Mouse (Mus musculus) lung, postnatal 0 days (tissue): ENCODE data around the gene Ccl11. TPM values are rescaled to one million over a fixed set of nuclear protein-coding genes. Genes with fewer than 3 reads are reported as not detected.
A peak's percentile ranks its signal among the peaks of the same experiment; 100 is the strongest.

Experiments used
- ATAC-seq: fragments of 200-750 bp; cut with Nextera tagmentation; 2 replicates; pipeline ENCODE4 v1.8.0; 2017; ENCODE audit warnings: moderate library complexity
- DNase-seq: peaks from one replicate; pipeline ENCODE4 v3.0.0-alpha.2; 2016; ENCODE audit warnings: low spot score
- H3K27ac ChIP-seq: fragments of 300-500 bp; sonication (generic); 2 replicates; pipeline ENCODE4 v1.5.1; 2014; ENCODE audit warnings: antibody characterized with exemption, mild to moderate bottlenecking, low read length, mixed read lengths
- H3K27me3 ChIP-seq: fragments of 300-500 bp; sonication (generic); replicated peaks from 2 replicates; pipeline ENCODE4 v1.6.1; 2014; ENCODE audit warnings: low read length, mixed read lengths; ENCODE audit not compliant: insufficient read depth
- H3K36me3 ChIP-seq: fragments of 300-500 bp; sonication (generic); 2 replicates; pipeline ENCODE4 v1.6.1; 2014; ENCODE audit warnings: low read length, mixed read lengths; ENCODE audit not compliant: insufficient read depth
- H3K4me1 ChIP-seq: fragments of 300-500 bp; sonication (generic); 2 replicates; pipeline ENCODE4 v1.6.1; 2014; ENCODE audit warnings: antibody characterized with exemption, low read depth, low read length, mixed read lengths; ENCODE audit not compliant: insufficient read depth
- H3K4me2 ChIP-seq: fragments of 300-500 bp; sonication (generic); replicated peaks from 2 replicates; pipeline ENCODE4 v1.6.1; 2014; ENCODE audit warnings: low read depth, mild to moderate bottlenecking, low read length, moderate library complexity, mixed read lengths
- H3K4me3 ChIP-seq: fragments of 300-500 bp; sonication (generic); 2 replicates; pipeline ENCODE4 v1.5.1; 2014; ENCODE audit warnings: low read depth, low read length
- H3K9ac ChIP-seq: fragments of 300-500 bp; sonication (generic); replicated peaks from 2 replicates; pipeline ENCODE4 v1.6.1; 2014; ENCODE audit warnings: low read depth, mild to moderate bottlenecking
- H3K9me3 ChIP-seq: fragments of 300-500 bp; sonication (generic); 2 replicates; pipeline ENCODE4 v1.6.1; 2016; ENCODE audit warnings: low read length, mixed read lengths
- CTCF ChIP-seq: IDR thresholded peaks from 2 replicates; pipeline ENCODE4 v1.5.1; 2016; ENCODE audit warnings: antibody characterized with exemption, mild to moderate bottlenecking
- EP300 ChIP-seq: IDR thresholded peaks from 2 replicates; pipeline ENCODE4 v1.6.1; 2016; ENCODE audit warnings: antibody characterized with exemption, mild to moderate bottlenecking, control low read depth
- WGBS: fragments of 180-500 bp; shearing (Covaris S2); extraction: QIAGEN DNeasy Blood & Tissue Kit; methylation state at CpG from one replicate; pipeline ENCODE4 v1.1.7; 2014; 5-methylcytosine and 5-hydroxymethylcytosine counted together
- polyA plus RNA-seq: library from polyadenylated mRNA; unstranded; fragments of >200 nt; fragmentation: Nextera tagmentation; extraction: Ambion mirVana; gene quantifications from 2 replicates; pipeline ENCODE4 v1.2.1, GENCODE M21; 2015

The Ccl11 gene
- polyA plus RNA-seq, result 26.6 and 31.3 TPM in 2 replicates

DNA sequence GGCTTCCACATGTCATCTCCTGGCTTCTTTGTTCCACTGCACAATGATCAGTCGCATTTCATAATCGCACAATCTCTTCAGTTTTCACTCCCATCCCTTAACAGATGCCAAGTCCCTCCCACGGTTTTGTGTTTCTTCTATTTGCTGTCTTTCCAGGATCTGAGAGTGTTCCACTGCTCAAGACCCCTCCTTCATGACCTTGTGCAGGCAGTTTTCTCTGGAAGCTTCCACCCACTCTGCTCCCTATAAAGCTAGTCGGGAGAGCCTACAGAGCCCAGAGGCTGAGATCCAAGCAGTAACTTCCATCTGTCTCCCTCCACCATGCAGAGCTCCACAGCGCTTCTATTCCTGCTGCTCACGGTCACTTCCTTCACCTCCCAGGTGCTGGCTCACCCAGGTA lies at the start of gene Ccl11:
Ccl11 (plus strand) TSS at position 178 of the 400 bp plus-strand sequence.
- Histone ChIP-seq H3K9ac (no peak within 1 kb of the TSS), H3K9me3 (no peaks in the 10 kb centered on the region), H3K27ac (no peak within 1 kb of the TSS), H3K4me3 (no peak within 1 kb of the TSS), H3K4me1 (no peaks in the 10 kb centered on the region), H3K36me3 (no peaks in the 10 kb centered on the region), H3K4me2 (no peak within 1 kb of the TSS), H3K27me3 (no peaks in the 10 kb centered on the region)
- WGBS, result 57% methylated on average over 6 of the region's 6 CpGs
- ATAC-seq (no peak), DNase-seq (peak; percentile 48)
- TF ChIP-seq CTCF (no peak), EP300 (no peak)

DNA sequence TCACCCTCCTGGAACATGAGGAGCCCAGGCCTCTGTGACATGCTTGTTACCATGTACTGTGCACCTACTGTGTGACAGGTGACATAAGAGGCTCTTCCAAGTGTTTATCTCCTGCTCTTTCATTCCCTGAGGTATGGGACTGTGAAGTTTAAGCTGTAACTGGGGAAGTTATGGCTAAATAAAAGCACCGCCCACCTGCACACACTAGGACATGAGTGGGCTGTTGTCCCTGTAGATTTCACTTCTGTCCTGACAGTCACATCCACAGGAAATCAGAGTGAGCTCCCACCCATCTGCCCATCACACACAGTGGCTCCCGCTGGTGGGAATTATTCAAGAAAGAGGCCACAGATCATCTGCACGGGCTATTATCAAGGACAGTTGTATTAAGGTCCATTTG lies 47.5 kb upstream of the Ccl11 start:
- WGBS, result 79% methylated on average over 3 of the region's 3 CpGs
- H3K4me1 ChIP-seq, result no peaks in the 10 kb centered on the region
- no peak overlapping the region for H3K4me2 ChIP-seq
- H3K27ac ChIP-seq, result no peak overlapping the region
- H3K9ac ChIP-seq, result no peak overlapping the region
- H3K4me3 ChIP-seq, result no peak overlapping the region
- no peak for TF ChIP-seq EP300
- no peak for TF ChIP-seq CTCF
- ATAC-seq (no peak), DNase-seq (no peak)
- no peaks in the 10 kb centered on the region for H3K27me3 ChIP-seq
- H3K36me3 ChIP-seq, result no peaks in the 10 kb centered on the region
- H3K9me3 ChIP-seq, result no peaks in the 10 kb centered on the region

DNA sequence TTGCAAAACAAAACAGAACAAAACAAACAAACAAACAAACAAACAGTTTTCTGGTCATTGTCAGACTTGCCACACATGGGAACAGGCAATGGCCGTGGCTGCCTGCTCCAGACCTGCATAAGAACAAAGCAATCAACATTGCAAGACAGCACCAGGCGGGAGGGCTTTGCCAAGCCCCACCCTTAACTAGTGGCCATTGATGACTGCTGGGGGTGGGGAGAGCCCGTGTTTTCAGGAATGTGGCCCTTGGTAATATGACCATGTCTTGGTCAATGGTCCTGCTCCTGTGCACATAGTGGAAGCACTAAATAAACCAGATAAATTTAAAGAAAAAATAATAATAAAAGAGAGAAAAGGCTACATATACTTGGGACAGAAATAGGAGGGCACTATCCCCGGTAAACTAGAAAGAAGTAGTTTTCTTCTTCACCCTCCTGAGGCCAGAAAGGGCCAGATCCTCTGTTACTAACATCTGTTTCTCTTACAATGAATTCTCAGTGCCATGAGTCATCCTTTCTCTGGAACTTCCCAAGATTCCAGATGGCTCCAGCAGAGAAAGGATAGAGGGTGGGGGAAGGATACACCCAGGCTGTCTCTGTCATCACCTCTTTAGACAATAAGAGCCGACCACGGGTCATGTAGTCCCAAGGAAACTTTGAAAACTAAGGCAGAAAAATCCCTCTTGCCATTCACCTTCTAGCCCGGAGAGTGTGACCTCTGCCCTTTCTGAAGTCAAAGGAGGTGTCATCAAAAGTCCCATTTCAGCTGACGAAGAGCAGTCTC lies 46.0 kb upstream of the Ccl11 start:
- 49% methylated on average over 8 of the region's 8 CpGs for WGBS
- no peak overlapping the region for H3K4me3 ChIP-seq
- H3K4me2 ChIP-seq, result no peak overlapping the region
- TF ChIP-seq CTCF (no peak), EP300 (peak; percentile 41)
- ATAC-seq (peak; percentile 70), DNase-seq (peak; percentile 88)
- no peak overlapping the region for H3K27ac ChIP-seq
- no peaks in the 10 kb centered on the region for H3K9me3 ChIP-seq
- H3K4me1 ChIP-seq, result no peaks in the 10 kb centered on the region
- H3K9ac ChIP-seq, result no peak overlapping the region
- H3K27me3 ChIP-seq, result no peaks in the 10 kb centered on the region
- H3K36me3 ChIP-seq, result no peaks in the 10 kb centered on the region

DNA sequence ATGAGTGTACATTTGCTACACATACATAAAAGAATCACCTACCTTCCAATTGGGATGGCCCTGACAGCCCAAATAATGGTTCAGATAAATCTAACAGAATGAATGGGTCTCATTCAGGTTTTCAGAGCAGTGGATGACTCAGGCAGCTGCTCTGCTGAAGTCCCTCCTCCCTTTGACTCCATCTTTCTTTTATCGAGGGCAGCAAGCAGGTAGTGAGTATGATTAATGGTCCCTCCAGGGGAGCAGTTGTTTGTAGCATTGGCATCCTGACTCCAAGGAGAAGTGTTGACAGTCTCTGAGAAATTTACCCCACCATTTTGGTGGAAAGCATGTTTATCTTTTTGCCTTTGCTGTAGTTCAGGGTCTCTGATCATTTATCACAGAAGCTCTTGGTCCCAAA lies 43.9 kb upstream of the Ccl11 start:
- ATAC-seq (no peak), DNase-seq (no peak)
- Histone ChIP-seq H3K4me1 (no peaks in the 10 kb centered on the region), H3K9me3 (no peaks in the 10 kb centered on the region), H3K9ac (no peak overlapping the region), H3K4me3 (no peak overlapping the region), H3K4me2 (no peak overlapping the region), H3K27ac (no peak overlapping the region), H3K36me3 (no peaks in the 10 kb centered on the region), H3K27me3 (no peaks in the 10 kb centered on the region)
- TF ChIP-seq EP300, result no peak
- no peak for TF ChIP-seq CTCF
- 33% methylated on average over 1 of the region's 1 CpGs for WGBS

DNA sequence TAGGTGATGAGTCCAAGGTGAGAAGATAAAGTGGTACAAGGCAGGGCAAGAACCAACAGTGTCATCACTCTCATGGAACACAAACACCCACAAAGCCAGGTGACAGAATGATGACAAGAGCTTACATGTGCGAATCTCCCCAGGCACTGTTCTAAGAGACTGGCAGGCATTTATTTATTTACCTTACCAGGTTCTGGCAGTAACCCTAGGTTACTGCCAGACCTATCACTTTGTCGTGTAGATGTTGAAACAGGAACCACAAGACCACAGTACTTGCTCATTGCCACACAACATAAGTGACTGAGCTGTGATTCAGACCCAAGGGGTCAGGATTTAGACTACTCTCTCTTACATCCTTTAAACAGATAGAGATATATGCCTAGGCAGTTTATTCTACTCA lies 42.6 kb upstream of the Ccl11 start:
- WGBS, result 42% methylated on average over 2 of the region's 2 CpGs
- ATAC-seq (no peak), DNase-seq (peak; percentile 16)
- H3K27ac ChIP-seq, result no peak overlapping the region
- no peaks in the 10 kb centered on the region for H3K27me3 ChIP-seq
- TF ChIP-seq CTCF, result no peak
- TF ChIP-seq EP300, result no peak
- no peak overlapping the region for H3K9ac ChIP-seq
- H3K4me2 ChIP-seq, result no peak overlapping the region
- no peaks in the 10 kb centered on the region for H3K36me3 ChIP-seq
- no peaks in the 10 kb centered on the region for H3K4me1 ChIP-seq
- H3K4me3 ChIP-seq, result no peak overlapping the region
- no peaks in the 10 kb centered on the region for H3K9me3 ChIP-seq

DNA sequence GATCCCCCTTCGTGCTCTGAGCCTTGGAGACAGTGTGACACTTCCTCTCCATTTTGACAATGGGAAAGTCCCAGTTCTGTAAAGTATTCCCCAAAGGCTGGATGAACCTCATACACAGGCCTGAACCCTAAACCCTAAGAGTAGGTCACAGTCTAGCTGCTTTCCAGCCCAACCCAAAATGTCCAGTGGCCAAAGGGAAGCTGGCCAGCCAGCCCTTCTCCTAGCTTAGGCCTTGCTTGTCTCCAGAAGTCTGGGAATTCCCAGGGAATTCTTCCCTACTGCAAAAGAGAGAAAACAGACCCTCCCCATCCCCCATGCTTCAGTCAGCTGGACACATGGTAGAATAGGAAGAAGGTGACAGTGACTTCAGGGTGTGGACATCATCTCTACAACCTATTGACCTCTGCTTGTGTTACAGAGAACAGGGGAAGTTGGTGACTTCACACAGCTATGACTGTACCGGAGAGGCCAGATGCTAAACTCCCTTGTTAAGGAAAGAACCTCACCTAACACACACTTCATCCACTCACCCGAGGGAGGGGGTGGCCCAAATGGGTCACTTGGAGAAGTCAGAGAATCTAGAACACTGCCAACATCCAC lies 41.3 kb upstream of the Ccl11 start:
- peak; percentile 25 for DNase-seq
- H3K9me3 ChIP-seq, result no peaks in the 10 kb centered on the region
- H3K9ac ChIP-seq, result no peak overlapping the region
- H3K27ac ChIP-seq, result no peak overlapping the region
- H3K4me3 ChIP-seq, result no peak overlapping the region
- H3K4me2 ChIP-seq, result no peak overlapping the region
- peak; percentile 15; the same call in 1 of the 2 replicates for ATAC-seq
- 58% methylated on average over 3 of the region's 3 CpGs for WGBS
- no peaks in the 10 kb centered on the region for H3K36me3 ChIP-seq
- no peak for TF ChIP-seq CTCF
- no peak for TF ChIP-seq EP300
- H3K4me1 ChIP-seq, result no peaks in the 10 kb centered on the region
- H3K27me3 ChIP-seq, result no peaks in the 10 kb centered on the region
